Mouse (Mus musculus) C2C12 (cell line): ENCODE measurements around the gene Adgrb3. TPM values are rescaled to one million over a fixed set of nuclear protein-coding genes. Genes with fewer than 3 reads are reported as not detected.

Source experiments
- H3K27me3 ChIP-seq: one replicate; pipeline ENCODE4 v1.6.1; 2011; ENCODE audit not compliant: control insufficient read depth, insufficient read depth, insufficient read length
- H3K36me3 ChIP-seq: one replicate; pipeline ENCODE4 v1.6.1; 2011; ENCODE audit not compliant: control insufficient read depth, insufficient read depth
- H3K4me3 ChIP-seq: one replicate; pipeline ENCODE4 v1.5.1; 2011; ENCODE audit warnings: mild to moderate bottlenecking, control low read depth; ENCODE audit not compliant: poor library complexity, insufficient read depth, severe bottlenecking
- H3K79me2 ChIP-seq: one replicate; pipeline ENCODE4 v1.6.1; 2011; ENCODE audit not compliant: control insufficient read depth, insufficient read depth
- H3K79me3 ChIP-seq: one replicate; pipeline ENCODE4 v1.6.1; 2011; ENCODE audit warnings: low read depth, control low read depth
- H3ac ChIP-seq: one replicate; pipeline ENCODE3; 2011; ENCODE audit warnings: low read depth; ENCODE audit not compliant: control insufficient read depth, insufficient read length
- CEBPB ChIP-seq: IDR thresholded peaks from one replicate; pipeline ENCODE4 v1.6.1; 2011; ENCODE audit warnings: low read depth, mild to moderate bottlenecking, control low read depth, moderate library complexity
- CTCF ChIP-seq: IDR thresholded peaks from one replicate; pipeline ENCODE4 v1.5.1; 2011; ENCODE audit not compliant: control insufficient read depth, insufficient read depth, insufficient read length
- FOSL1 ChIP-seq: IDR thresholded peaks from one replicate; pipeline ENCODE4 v1.8.0; 2011; ENCODE audit warnings: mild to moderate bottlenecking, low read length; ENCODE audit not compliant: poor library complexity, insufficient read depth, severe bottlenecking
- MAX ChIP-seq: IDR thresholded peaks from one replicate; pipeline ENCODE4 v1.6.1; 2011; ENCODE audit warnings: mild to moderate bottlenecking, control low read depth
- MYOD1 ChIP-seq: IDR thresholded peaks from one replicate; pipeline ENCODE4 v1.6.1; 2011; ENCODE audit warnings: low read depth; ENCODE audit not compliant: control insufficient read depth, insufficient read length
- MYOG ChIP-seq: IDR thresholded peaks from one replicate; pipeline ENCODE4 v1.6.1; 2011; ENCODE audit not compliant: control insufficient read depth, insufficient read length; ENCODE audit errors: extremely low read depth
- USF1 ChIP-seq: IDR thresholded peaks from one replicate; pipeline ENCODE4 v1.6.1; 2011; ENCODE audit warnings: low read depth, mild to moderate bottlenecking, control low read depth, moderate library complexity
- polyA plus RNA-seq: library from polyadenylated mRNA; unstranded; fragments of >200 nt; fragmentation: generic; extraction: Trizol; gene quantifications from one replicate; pipeline ENCODE4 v1.2.1, GENCODE M21; 2012; ENCODE audit warnings: missing spikeins

Gene Adgrb3
- polyA plus RNA-seq, 1 experiment: not detected

DNA sequence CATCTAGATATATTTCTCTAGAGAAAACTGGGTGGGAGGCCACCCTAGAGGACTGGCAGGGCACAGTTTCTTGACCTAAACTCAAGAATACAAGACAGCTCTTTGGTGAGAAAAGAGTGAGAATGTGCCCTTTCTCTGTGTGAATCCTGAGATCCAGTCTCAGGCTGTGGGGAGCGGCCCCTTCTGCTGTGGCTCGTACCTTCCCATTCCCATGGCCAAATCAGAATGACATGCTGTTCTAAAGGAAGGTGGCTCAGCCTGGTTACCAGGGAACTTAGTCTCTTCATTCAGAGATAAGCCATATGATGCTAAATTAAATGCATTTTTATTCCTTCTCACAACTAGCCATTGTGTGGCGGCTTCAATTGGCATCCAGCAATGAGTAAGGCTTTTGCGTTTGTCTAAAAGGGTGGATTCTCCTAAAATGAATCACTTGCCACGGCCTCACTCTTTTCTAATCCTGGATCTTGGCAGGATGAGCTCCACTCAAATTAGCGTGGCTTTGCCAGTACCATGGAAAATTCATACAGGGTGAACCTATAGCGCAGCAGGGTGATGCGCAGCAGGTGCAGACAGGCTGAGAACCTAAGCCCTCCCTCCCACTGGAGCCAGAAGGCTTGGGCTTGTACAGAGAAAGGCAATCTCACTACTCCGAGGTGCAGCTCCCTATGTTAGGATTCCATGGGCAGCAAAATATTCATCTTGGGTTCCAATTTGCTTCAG, 649.5 kb downstream of the Adgrb3 start:
- H3ac ChIP-seq: no peak overlapping the region
- no peaks in the 10 kb centered on the region for H3K36me3 ChIP-seq
- H3K79me2 ChIP-seq: no peaks in the 10 kb centered on the region
- H3K79me3 ChIP-seq: no peaks in the 10 kb centered on the region
- no peak overlapping the region for H3K4me3 ChIP-seq
- TF ChIP-seq FOSL1: no peak
- no peak for TF ChIP-seq MAX
- TF ChIP-seq USF1: no peak
- TF ChIP-seq CTCF: no peak
- TF ChIP-seq MYOG: no peak
- no peak for TF ChIP-seq CEBPB
- no peak for TF ChIP-seq MYOD1
- no peaks in the 10 kb centered on the region for H3K27me3 ChIP-seq

DNA sequence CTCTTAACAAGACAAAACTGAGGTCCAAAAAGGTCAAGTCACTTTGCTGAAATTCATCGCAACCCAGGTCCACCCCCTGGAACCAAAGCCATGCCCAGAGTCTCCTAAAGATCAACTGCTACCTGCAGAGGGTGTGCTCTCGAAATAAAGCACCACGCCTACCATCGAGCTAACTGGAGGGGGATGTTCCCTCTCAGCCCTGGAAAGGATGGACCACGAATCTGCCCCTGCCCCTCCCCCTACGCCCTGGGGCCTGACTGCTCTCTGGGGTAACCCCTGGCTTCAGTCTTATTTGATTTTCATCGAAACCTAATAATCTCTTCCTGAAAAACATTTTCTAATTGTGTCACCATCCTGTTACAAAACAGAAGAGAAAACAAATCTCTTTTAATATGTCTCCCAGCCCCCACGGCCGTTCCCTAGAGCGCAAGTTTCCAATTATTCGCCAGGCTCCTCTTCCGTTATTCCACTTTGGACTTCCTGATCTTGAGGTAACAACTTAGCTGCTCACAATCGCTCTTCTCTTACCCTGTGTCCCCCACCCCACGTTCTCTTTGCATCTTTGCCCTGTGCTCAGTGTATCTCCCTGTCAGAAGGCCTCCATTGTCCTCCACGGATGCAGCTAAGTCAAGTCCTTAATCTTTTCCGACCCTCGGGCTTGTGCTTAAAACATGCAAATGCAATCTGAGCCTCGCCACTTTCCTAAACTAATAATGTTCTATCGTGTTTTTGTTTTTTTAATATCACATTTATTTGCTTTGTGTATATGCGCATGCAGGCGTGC, 651.0 kb downstream of the Adgrb3 start:
- H3ac ChIP-seq: no peak overlapping the region
- no peaks in the 10 kb centered on the region for H3K79me3 ChIP-seq
- no peaks in the 10 kb centered on the region for H3K27me3 ChIP-seq
- H3K4me3 ChIP-seq: no peak overlapping the region
- no peaks in the 10 kb centered on the region for H3K79me2 ChIP-seq
- H3K36me3 ChIP-seq: no peaks in the 10 kb centered on the region
- TF ChIP-seq CTCF (no peak), FOSL1 (no peak), CEBPB (no peak), MYOG (no peak), MAX (no peak), MYOD1 (no peak), USF1 (no peak)

DNA sequence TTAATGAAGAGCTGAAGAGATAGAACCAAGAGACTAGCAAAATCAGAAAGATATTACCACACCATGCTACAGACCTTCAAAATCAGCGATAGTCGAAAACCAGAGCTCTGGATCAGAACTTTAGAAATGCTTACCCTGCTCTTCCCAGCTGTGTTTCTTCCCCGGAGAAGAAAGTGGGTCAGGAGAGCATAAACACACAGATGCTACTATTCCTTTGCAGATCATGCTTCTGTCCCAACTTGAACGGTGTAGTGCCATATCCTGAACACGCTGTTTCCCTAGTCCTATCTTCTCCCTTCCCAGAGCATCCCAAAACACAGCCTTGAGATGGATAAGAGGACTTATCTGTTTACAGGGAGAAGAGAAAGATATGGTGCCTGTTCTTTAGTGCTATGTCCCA, 662.4 kb downstream of the Adgrb3 start:
- no peaks in the 10 kb centered on the region for H3K79me3 ChIP-seq
- no peak for TF ChIP-seq MAX
- TF ChIP-seq CEBPB: no peak
- TF ChIP-seq CTCF: no peak
- no peak for TF ChIP-seq FOSL1
- TF ChIP-seq USF1: no peak
- TF ChIP-seq MYOG: no peak
- TF ChIP-seq MYOD1: no peak
- no peaks in the 10 kb centered on the region for H3K27me3 ChIP-seq
- no peaks in the 10 kb centered on the region for H3K79me2 ChIP-seq
- no peak overlapping the region for H3ac ChIP-seq
- no peaks in the 10 kb centered on the region for H3K36me3 ChIP-seq
- no peak overlapping the region for H3K4me3 ChIP-seq

DNA sequence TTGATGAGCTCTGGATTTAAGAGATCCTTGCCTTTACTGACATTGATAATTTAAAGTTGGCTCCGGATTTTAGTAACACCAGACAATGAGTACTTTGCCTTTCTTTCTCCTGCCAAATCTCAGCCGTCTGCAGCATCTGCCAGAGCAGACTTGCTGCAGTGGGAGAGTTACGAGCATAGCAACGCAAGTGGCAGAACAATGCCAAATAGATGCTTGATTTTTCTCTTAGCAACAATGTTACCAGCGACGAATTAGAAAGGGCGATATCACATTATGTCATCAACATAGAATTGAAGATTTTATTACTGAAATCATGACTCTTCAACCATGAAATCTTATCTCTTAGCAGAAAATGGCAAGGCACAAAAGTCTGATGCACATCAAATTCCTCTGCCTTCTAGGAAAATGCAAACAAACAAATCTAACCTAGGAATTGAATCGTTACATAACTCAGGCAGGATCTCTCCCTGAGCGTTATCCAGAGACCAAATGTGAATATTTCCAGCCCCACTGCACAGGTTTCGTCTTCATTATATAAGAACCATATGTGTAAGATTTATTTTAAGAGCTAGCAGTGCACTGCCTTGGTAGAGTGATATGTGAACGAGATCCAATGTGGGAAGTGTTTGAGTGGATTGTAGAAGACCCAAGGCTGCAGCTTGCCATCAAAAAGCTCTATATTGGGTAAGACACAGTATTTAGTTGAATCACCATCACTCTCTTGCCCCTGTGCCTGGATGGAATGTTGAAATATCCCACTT, 663.3 kb downstream of the Adgrb3 start:
- TF ChIP-seq MYOG: no peak
- no peak for TF ChIP-seq MAX
- TF ChIP-seq CTCF: no peak
- TF ChIP-seq CEBPB: no peak
- TF ChIP-seq FOSL1: no peak
- no peak for TF ChIP-seq USF1
- TF ChIP-seq MYOD1: no peak
- H3K36me3 ChIP-seq: no peaks in the 10 kb centered on the region
- no peaks in the 10 kb centered on the region for H3K79me2 ChIP-seq
- H3K4me3 ChIP-seq: no peak overlapping the region
- H3K27me3 ChIP-seq: no peaks in the 10 kb centered on the region
- H3K79me3 ChIP-seq: no peaks in the 10 kb centered on the region
- no peak overlapping the region for H3ac ChIP-seq

DNA sequence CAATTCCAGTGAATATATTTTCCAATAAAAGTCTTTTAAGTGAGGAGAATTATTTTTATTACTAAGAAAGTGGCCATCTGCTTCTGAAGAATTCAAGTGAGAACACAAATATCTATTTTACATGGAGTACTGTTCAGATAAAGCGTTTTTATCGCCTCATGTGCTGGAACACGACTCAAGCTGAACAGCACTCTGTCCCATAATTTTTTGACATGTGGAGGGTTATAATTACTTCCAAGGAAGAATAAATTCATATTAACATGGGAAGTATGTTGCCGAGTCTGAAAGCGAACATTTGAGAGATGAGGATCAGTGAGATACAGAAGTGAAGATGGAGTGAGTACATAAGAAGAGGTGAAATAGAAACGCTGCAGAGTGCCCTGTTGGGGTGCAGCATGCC, 665.9 kb downstream of the Adgrb3 start:
- no peak overlapping the region for H3K4me3 ChIP-seq

More for the DNA sequence above, 665.9 kb downstream of the Adgrb3 start:
- no peaks in the 10 kb centered on the region for H3K79me2 ChIP-seq
- H3K79me3 ChIP-seq: no peaks in the 10 kb centered on the region
- no peaks in the 10 kb centered on the region for H3K27me3 ChIP-seq
- no peak overlapping the region for H3ac ChIP-seq
- no peak for TF ChIP-seq FOSL1
- TF ChIP-seq MYOD1: no peak
- no peak for TF ChIP-seq MAX
- no peak for TF ChIP-seq CTCF
- TF ChIP-seq USF1: no peak
- TF ChIP-seq CEBPB: no peak
- TF ChIP-seq MYOG: no peak
- H3K36me3 ChIP-seq: no peaks in the 10 kb centered on the region
